Mouse (Mus musculus) gastrocnemius, adult 8-10 months (tissue): ENCODE results near the gene Sfta2. TPM values are rescaled to one million over a fixed set of nuclear protein-coding genes. Genes with fewer than 3 reads are reported as not detected.

ENCODE experiments used
- DNase-seq, 2 experiments: peaks; one replicate each; pipeline ENCODE4 v3.0.0; 2022; ENCODE audit warnings: low spot score in 2 of 2
- total RNA-seq, 4 experiments: library from RNA; stranded (reverse); gene quantifications; 2 replicates each; pipeline ENCODE4 v1.2.4; 2022

The Sfta2 gene
- total RNA-seq: not detected

GRCm38 (mm10) chr17:35601249-35601648 lies at the start of gene Sfta2:
Sfta2 (plus strand) TSS chr17:35601549.
- DNase-seq: no peak

- no peak for DNase-seq
These were observed 49.4 kb upstream of the Sfta2 start, which contains the start of gene Cdsn for GRCm38 (mm10) chr17:35551881-35552414. Cdsn (plus strand) TSS chr17:35552128.

DNA sequence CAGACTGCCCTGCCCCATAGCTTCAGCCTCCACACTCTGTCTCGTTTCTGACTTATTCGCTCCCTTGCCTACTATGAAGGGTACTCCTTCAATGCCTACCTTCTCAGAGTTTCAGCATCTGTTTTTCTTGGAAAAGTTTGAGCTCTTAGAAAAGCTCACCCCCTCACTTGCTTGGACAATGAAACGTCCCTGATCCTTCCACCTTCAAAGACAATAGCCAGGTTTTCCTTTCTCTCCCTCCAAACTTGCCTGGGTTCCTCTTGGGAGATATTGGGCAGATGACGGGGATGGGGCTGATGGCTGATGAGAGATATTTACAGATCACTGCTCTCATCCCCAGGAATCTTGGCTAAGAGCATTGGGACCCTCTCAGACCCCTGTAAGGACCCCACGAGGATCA lies 47.0 kb upstream of the Sfta2 start:
- DNase-seq: no peak

DNA sequence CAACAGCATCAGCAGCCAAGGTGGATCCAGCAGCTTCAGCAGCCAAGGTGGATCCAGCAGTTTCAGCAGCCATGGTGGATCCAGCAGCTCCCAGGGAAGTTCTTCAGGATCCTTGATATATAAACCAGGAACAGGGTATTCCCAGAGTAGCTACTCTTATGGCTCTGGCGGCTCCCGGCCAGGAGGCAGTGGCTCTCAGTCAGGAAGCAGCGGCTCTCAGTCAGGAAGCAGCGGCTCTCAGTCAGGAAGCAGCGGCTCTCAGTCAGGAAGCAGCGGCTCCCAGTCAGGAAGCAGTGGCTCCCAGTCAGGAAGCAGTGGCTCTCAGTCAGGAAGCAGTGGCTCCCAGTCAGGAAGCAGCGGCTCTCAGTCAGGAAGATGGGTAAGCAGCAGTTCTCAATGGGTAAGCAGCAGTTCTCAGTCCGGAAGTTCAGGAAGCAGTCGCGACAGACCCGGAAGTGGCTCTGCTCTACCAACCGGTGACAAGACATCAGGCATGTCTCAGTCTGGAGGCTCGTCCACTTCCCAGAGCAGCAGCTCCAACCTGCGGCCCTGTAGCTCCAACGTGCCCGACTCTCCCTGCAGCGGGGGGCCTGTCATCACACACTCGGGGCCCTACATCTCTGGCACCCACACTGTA lies 46.5 kb upstream of the Sfta2 start:
- no peak for DNase-seq

- DNase-seq: no peak
These were observed 45.1 kb upstream of the Sfta2 start for GRCm38 (mm10) chr17:35556186-35556765.

- DNase-seq: no peak
These were observed 44.5 kb upstream of the Sfta2 start for GRCm38 (mm10) chr17:35556812-35557211.

DNA sequence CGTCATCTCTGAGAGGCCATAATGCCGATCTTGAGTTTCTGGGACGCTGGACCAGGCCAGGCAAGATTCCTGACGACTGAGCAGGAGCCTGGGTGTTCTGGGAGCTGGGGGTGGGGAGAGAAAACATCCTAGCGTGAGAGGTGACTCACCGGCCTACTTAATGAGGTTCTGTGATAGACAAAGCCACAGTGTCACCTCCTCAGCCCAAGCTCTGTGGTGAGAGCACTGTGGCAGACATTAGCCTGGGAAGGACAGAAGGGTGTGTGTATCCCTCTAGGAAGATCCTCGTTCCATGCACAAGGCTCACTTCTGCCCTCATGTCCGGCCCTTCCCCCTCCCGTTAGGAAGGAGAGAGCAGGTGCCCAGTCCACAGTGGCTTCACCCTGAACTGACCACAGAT lies 44.0 kb upstream of the Sfta2 start:
- DNase-seq: no peak

GRCm38 (mm10) chr17:35558216-35558615 lies 43.1 kb upstream of the Sfta2 start:
- no peak for DNase-seq

GRCm38 (mm10) chr17:35567150-35567549 lies 34.2 kb upstream of the Sfta2 start, which contains the start of gene 2300002M23Rik:
2300002M23Rik (plus strand) TSS chr17:35567450.
- DNase-seq: no peak

GRCm38 (mm10) chr17:35567767-35568166 lies 33.6 kb upstream of the Sfta2 start:
- no peak for DNase-seq

- no peak for DNase-seq
These were observed 32.0 kb upstream of the Sfta2 start for GRCm38 (mm10) chr17:35569091-35569944.

GRCm38 (mm10) chr17:35570836-35571235 lies 30.5 kb upstream of the Sfta2 start:
- DNase-seq: no peak

DNA sequence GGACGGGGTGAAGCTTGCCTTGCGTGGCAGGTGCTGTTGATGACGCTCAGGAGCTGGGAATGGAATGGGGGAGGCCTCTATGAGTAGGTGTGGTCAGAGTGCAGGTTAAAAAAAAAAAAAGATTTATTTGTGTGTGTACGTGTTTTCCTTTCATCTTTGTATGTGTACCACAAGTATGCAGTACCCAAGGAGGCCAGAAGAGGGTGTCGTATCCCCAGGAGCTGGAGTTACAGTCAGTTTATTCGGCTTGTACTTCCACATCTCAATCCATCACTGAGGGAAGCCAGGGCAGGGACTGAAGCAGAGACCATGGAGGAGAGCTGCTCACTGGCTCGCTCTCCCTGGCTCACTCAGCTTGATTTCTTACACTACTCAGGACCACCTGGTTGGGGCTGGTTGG lies 29.9 kb upstream of the Sfta2 start:
- DNase-seq: no peak

- peak; percentile 45 to 57 for DNase-seq
These were observed 23.1 kb upstream of the Sfta2 start for GRCm38 (mm10) chr17:35578211-35578610.

DNA sequence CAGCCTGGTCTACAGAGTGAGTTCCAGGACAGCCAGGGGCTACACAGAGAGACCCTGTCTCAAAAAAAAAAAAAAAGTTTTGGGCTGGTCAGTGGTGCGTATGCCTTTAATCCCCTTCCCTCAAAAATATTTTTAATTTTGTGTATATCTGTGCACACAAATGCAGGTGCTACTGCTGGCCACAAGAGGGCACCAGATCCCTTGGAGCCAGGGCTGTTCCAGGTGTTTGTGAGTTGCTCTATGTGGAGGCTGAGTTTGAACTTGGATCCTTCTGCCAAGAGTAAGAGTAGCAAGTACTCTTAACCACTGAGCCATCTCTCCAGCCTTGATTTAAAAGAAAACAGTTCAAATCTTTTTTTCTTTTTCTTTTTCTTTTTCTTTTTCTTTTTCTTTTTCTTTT lies 18.4 kb upstream of the Sfta2 start:
- DNase-seq: no peak

DNA sequence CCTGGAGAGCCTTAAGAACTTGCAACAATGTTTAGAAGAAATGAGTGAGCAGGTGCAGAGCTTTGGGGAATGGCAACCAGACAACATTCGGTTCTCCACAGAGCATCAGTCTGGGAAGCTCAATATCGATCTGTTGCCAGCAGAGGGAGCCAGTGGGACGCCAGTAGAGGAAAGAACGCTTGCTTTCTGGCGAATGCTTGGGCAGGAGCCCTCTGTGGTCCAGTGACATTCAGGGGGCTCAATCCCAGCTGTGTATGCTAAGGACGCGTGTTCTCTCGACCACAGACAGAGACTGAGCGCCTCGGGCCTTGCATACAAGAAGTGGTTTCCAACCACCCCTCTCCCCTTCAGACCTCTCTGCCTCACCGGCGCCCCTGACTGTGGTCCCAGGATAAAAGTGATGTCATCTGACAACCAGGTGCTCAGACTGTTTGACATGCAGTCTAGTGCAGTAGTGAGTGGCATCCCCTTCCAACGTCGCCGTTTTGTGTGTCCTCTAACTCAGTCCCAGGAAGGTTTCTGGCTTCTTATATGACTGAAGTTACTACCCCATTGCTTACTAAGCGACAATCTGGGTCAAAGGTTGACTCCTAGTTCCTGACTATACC lies 16.9 kb upstream of the Sfta2 start:
- peak; percentile 35 to 48 for DNase-seq

DNA sequence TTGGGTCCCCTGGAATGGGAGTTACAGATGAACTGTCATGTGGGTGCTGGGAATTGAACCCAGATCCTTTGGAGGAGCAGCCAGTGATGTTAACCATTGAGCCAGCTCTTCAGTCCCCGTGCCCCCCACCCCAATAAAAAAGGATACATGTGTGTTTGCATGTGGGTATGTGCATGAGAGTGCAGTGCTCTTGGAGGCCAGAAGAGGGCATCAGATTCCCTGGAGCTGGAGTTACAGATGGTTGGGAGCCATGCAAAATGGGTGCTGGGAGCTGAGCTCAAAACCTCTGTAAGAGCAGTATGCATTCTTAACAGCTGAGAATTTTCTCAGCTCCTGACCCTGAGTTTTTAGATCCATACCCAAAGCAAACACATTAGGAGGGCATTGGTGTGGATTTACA lies 14.1 kb upstream of the Sfta2 start:
- no peak for DNase-seq

DNA sequence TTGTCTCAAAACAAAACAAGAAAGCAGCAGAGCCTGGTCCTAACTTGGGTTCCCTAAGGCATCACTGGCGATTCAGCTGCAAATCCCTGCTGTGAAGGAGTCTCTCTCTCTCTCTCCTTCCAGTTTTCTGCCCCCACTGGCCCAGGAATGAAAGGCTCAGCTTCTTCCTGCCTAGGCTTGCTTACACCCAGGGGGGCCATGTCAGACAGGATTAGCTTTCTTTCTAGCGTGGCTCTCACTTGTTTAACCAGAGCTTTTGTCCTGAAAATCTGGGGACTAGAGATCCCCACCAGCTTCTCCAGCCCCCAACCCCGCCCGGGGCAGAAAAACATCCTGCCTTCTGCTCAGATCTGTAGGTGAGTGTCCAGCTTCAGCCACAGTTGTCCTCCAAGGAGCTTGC lies 13.0 kb upstream of the Sfta2 start:
- no peak for DNase-seq

- DNase-seq: peak; percentile 55 to 61
These were observed 10.7 kb upstream of the Sfta2 start for GRCm38 (mm10) chr17:35590410-35591218.

GRCm38 (mm10) chr17:35591219-35591578 lies 10.2 kb upstream of the Sfta2 start:
- DNase-seq: no peak

GRCm38 (mm10) chr17:35591731-35592130 lies 9.6 kb upstream of the Sfta2 start:
- no peak for DNase-seq
